Mouse (Mus musculus): ENCODE data around the gene Zc3h12d.

DNA sequence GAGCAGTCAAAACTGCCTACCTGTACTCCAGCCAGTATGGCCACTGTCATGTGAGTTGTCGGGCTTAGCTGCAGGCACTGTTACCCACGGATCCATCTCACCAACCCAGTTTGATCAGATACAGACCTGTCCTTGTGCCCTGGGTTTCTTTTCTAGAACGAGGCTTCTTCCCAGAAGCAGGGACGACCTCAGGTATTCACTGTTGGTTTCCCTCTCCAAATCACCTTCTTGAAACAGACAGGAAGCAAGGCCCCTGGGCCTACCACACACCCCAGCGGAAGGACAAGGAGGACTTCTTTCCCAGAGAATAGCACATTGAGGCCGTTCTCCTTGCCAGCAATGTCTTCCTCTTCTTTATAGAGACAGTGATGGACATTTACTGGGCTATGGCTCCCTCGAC, 28.2 kb downstream of the Zc3h12d start:
- TF ChIP-seq CTCF (IDR thresholded peaks at IDR 0.05; ENCODE audit: control insufficient read depth, insufficient read depth, insufficient read length) (no peak), USF1 (IDR thresholded peaks at IDR 0.05; ENCODE audit: low read depth) (no peak), MAX (IDR thresholded peaks at IDR 0.05) (no peak), FOSL1 (IDR thresholded peaks at IDR 0.05; ENCODE audit: insufficient read depth, low read length, poor library complexity, severe bottlenecking) (no peak), CEBPB (IDR thresholded peaks at IDR 0.05; ENCODE audit: low read depth) (no peak)

All from C2C12 (cell line).